Mouse (Mus musculus) small intestine, adult 2 months (tissue): ENCODE results near the gene Pth2r.

Experiments used
- CTCF ChIP-seq: fragments of 200-500 bp; IDR thresholded peaks from 2 replicates; pipeline ENCODE4 v1.5.1; 2012; ENCODE audit warnings: low read depth, mild to moderate bottlenecking, control low read depth, inconsistent platforms, low read length, moderate library complexity, mixed read lengths; ENCODE audit not compliant: insufficient replicate concordance, insufficient read length; ENCODE audit errors: extremely low read depth
- POLR2A ChIP-seq: fragments of 200-500 bp; IDR thresholded peaks from 2 replicates; pipeline ENCODE4 v1.6.1; 2012; ENCODE audit warnings: low read depth, mild to moderate bottlenecking, control low read depth, inconsistent platforms, low read length, moderate library complexity

GRCm38 (mm10) chr1:65237712-65238111 is 44.1 kb upstream of the Pth2r start:
- TF ChIP-seq CTCF (no peak), POLR2A (no peak)
